Mouse (Mus musculus) monocyte, adult 5-6 weeks (primary cell): ENCODE measurements at regions not wholly inside any gene's neighbourhood (a gene's known extent, or its start where the extent isn't known, plus 50 kb on each side); places are given as distances from the start of the nearest gene placed in this dataset.
"Not testable (repeated sequence)": the region's sequence is repeated elsewhere in the genome, so short reads cannot be mapped to it uniquely, and the experiment has no call there.

Experiments used
- ATAC-seq: fragments of 153-309, 156-312 bp; replicated peaks from 2 replicates; pipeline ENCODE4 v1.8.0; 2017; ENCODE audit warnings: mild to moderate bottlenecking; ENCODE audit not compliant: low TSS enrichment, insufficient number of reproducible peaks, severe bottlenecking, poor library complexity, low FRiP score

DNA sequence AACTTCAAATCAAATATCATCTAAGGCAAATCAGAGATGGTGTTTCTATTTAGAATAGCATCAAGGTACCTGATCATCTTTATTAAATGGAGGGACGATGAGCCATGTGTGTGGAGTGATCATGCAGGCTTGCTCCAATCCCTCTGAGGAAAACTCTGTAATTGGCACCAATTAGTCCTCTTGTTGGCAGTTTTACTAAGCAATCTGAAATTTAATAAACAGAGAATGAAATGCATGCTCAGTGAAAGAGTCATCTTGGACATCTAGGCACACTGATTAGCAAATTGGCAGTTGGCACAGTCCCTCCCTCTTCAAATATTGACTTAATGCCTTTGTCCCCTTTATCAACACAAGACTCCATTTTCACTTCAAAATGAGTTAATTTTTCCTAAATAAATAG is 951.6 kb downstream of the Robo1 start:
- no peak for ATAC-seq

DNA sequence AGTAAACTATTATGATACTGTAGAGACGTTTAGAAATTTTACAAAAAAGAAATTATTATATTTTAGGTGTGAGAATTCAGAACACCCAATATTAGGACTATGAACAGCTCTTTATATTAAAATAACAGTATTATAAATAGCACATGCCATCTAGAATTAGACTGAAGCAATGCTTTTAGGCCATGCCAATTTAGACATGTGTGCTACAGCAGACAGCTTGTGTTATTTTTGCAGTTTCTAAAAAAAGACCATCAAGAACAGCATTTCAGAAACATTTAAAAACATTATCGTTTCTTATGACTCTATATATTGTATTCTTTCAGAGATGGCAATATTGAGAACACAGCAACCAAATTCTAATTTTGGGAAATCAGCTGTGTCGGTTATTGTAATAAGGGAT is 951.2 kb downstream of the Robo1 start:
- ATAC-seq = no peak

DNA sequence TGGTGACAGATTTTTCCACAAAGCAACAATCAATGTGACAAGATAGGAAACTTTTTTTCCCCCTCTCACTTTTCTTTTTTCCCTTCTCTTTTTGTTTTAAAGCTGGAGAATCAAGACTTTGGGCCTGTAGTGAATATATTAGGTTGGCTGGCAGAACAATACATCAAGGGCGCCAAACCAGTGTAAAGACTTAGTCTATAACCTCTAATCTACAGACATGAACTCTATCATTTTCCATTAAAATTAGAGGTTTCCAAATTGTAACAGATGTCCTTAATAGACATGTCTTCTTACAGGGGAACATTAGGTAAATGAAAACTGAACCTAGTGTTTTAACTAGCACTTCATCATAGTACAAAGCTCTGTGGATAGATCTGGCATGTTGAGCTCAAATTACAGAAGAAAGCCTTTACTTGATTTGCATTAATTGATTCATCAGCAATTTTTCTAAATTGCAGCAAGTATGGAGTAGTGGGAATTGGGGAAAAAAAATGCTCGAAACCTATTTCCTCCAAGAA is 937.0 kb downstream of the Robo1 start:
- ATAC-seq = no peak

DNA sequence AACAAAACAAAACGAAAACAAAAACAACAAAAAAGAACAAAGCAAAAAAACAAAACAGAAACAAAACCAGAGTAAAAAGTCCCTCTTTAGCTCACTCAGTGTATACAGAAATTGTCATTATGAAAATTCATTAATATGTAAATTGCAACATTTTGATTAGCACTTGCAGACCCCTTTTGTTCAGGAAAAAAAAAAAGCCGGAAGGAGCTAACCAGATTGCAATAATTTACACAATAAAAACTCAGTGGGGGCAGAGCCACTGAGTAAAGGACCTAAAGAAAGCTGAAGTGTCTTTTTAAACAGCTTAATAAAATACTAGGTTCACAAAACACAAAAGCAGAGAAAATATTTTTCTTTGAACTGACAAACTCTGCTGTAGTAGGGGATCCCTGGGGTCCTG is 922.5 kb downstream of the Robo1 start:
- no peak for ATAC-seq

DNA sequence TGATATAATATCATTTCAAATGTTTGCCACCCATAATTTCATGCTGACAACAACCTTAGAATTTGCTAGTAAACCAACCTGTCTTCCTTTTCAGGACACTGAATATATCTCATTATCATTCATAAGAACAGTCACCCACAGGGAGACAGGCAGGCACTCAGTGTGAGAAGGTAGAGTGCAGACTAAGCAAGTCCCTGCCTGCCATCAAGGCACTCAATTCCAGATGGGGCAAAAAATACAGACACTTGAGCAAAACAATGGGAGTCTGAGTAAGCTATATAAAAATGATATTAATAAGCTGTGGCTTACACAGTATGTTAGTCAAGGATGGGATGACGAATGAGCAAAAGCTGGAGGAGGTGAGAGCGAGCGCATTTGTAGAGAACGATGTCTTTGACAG is 909.4 kb downstream of the Robo1 start:
- ATAC-seq = no peak

DNA sequence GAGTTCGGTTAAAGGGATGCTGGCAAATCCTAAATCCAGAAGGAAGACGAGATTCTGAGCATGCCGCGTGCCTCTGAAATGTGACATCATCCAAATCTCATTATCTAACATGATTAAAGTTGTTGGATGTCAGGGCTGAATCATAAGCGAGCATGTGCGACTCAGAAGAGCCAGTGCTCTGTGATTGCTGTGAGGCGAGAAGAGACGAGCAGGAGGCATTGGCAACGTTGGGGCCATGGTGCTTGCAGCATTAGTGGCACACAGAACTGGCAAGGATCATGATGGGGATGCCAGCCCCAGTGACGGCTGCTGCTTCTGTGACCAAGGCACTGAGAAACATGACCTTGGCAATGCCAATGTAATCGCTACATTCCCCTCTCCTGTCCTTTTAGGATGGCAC is 895.4 kb downstream of the Robo1 start:
- ATAC-seq = no peak

DNA sequence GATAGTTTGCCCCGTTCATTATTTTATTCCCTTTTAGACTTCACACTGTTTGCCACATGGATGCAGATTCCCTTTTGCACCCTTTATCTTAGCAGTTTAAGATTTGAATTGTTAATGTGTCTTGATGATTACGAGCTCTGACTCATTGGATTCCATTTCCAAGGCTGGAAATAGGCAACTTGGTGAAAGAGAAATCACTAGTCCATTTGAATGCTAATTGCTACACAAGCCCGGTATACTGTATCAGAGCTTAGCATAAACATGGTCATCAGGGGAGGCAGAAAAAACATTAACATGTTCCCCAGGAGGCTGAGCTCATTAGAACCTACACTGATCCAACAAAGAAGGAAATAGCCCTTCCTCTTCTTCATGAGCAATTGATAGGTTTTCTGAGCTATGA is 892.9 kb downstream of the Robo1 start:
- no peak for ATAC-seq

DNA sequence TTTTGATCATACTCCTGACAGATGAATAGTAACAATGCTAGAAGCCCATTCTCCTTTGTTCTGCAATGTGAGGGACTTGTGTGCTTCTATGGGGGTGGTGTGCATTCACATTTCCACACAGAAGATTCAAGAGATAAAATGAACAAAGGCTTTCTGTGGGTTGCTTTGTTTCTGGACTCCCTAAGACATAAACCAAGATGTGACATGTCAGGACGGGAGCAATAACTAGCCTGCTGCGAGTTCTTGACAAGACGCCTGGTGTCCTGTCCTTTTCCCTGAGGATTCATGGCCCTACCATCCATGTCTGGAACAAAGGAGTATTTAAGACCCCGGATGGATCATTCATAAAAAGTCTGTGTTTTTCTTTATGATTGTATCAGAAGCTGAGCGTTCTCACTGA is 874.7 kb downstream of the Robo1 start:
- no peak for ATAC-seq

DNA sequence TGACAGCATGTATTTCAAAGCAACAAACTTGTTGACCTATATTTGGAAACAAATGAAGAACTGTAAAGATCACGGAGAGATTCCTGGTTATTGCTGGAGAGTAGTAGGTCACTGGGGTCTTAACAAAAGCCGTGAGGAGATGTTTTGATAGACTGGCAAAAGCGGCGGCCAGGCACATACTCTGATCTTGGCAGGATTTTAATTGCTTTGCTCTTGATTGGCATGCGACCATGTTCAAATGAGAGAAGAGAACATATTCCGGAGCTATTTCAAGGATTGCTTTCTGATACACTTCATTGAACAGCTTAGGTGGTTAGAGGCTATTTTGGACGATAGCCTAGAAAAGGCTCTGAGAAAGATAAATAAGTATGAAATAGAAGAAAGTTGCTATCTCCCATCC is 874.2 kb downstream of the Robo1 start:
- ATAC-seq = no peak

DNA sequence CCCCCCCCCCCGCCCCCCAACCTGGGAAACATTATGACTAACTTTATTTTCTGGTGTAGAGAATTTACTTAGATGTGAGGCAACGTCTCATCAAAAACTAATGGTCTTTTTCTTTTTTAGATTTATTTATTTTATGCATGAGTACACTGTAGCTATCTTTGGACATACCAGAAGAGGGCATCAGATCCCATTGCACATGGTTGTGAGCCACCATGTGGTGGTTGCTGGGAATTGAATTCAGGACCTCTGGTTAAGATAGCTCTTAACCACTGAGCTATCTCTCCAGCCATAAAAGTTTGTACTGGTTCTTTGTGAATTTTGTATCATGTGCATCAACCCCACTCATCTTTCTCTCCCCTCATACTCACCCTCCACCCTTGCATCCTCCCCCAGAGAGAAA is 847.3 kb downstream of the Robo1 start:
- no peak for ATAC-seq

DNA sequence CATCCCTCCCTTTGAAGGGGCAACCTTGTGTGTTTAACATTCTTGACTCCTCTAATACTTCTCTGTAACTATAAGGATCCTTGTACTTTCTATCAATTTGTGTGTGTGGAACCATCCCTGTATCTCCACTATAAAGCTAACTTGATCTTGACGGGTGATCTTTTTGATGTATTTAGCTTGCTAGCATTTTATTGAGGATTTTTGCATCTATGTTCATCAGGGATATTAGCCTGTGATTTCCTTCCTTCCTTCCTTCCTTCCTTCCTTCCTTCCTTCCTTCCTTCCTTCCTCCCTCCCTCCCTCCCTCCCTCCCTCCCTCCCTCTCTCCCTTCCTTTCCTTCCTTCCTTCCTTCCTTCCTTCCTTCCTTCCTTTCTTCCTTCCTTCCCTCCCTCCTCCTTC is 819.8 kb downstream of the Robo1 start:
- ATAC-seq = not testable (repeated sequence)

DNA sequence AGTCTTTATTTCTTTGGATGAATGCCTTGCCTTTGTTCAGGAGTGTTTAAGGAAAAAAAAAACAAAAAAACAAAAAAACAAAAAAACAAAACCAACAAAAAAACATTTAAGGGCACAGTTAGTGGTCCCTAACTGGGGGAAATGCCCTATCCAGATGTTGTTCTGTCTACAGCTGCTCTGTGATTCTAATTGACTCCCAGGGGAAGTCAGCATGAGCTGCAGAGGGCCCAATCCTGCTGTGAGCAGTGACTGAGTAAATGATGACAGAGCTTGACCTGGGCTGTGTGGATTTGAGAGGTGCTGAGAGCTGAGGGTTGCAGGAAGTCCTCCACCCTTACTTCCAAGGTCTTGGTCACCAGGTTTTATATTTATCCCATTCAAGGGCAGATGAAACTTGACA is 812.5 kb downstream of the Robo1 start:
- ATAC-seq = no peak

DNA sequence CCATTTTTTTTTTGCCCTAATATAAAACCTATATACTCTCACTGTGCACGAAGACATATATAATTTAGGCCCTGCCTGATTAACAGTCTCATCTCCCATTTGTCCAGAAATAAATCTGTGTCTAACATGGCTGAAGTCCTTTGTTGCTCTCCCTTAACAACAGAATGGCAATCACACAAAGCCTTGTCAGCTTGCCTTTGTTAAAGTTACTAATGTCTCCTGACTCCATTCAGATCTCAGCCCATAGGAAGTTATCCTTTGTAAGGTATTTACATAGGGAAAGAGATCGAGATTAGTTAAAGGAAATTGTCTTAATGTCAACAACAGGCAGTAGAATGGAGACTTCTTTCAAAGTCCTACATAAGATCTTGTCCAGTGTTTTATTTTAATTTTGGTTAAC is 809.2 kb downstream of the Robo1 start:
- ATAC-seq = no peak

DNA sequence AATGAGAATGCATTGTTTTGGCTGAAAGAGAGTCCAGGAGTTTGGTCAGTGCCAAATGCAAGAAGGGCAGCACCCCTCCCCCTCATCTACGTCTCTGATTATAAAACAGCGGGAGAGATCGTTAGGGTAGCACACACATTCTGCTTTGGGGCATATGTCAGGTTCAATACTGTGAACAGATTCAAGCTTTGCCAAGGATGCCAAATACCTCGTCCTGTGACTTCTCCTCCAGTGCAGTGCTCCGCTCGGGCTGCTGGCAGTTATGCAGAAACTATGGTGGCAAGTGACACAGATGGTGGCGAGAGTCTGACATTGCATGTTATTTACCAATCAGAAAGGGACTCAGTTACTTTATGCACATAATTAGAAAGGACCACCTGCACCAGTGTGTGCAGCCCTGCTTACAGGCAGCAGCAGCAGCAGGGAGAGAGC is 799.9 kb downstream of the Robo1 start:
- ATAC-seq = no peak

DNA sequence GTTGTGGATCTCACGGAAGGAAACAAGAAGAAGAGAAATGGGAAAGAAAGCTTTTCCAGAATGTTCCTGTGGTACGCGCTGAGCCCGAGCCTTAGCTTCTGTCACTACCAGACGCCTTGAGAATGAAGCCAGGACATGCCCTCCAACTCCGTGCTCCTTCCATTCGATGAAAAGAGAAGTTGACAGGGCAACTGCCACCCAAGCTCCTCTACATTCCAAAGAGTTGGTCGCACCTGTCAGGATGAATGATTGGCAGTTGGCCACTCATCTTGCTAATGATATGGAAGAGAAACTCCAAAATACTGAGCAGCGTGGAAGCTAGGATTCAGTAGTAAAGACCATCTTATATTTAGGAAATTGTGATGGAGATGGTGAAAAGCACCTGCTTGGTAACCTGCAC is 799.5 kb downstream of the Robo1 start:
- ATAC-seq = no peak

DNA sequence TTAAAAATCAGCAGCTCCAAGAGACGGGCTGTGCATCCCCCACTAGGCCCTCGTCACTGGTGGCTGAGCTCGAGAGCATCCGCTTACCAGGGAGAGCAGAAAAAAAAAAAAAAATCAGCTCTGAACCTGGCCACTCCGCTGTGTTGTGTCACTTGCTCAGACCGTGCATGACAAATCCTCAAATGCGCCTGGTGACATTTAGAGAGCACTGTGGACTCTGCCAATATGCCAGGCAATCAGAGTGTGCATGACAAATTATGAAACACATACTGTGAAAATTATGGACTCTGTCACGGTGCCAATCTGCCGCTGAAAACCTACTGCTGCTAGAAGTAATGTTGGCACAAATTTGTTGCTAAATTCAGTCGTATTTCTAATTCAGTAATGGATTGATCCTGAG is 797.4 kb downstream of the Robo1 start:
- no peak for ATAC-seq

DNA sequence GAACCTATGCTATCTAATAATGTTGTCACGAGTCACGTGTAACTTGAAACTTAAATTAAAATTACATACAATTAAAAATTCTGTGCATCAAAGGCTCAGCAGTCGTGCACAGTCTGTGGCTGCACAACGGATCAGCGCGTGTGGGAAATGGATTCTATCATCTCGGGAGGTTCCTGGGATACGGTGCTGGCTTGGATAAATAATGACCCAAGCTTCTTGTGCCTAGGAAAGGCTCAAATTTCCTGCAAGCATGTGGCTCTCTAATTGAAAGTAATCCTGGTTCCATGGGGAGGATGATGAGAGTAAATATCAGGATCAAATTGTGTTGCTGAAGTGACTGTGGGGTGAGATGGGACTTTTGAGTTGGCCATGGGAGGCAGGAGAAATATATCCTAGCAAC is 792.2 kb downstream of the Robo1 start:
- no peak for ATAC-seq

DNA sequence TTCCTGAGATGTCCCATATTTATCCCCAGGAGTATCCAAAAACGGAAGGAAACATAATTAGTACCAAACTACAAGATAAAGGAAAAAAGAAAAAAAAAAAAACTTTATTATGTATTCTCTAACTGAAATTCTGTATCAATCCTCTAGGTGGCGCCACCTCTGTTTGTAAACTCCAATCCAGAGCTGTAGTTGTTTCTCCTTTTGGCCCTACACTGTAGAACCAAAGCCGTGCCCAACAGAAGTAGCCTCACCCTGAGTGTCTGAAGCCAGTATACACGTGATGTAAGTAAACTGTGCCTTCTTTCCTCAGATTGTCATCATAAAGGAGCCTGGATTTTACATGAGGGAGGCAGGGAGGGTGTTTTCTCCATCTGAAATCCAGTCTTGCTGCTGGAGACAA is 790.7 kb downstream of the Robo1 start:
- ATAC-seq = no peak

DNA sequence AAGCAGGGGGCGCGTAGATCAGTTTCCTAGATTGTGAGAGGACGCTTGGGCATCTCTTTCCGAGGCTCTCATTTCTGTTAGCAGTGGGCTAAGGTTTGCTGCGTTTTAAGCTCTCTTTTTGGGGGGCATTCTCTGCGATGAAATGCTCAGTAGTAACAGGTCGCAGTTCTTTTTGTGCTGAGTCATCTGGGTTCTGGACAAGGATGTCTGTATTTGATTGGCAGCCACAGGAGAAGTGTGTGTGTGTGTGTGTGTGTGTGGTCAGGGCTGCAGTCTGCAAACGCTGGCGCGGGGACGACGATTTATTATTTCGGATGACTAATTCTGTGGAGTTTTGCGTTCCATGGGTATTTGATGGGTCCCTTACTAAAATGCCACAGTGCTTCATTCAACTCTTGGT is 789.1 kb downstream of the Robo1 start:
- ATAC-seq = no peak

DNA sequence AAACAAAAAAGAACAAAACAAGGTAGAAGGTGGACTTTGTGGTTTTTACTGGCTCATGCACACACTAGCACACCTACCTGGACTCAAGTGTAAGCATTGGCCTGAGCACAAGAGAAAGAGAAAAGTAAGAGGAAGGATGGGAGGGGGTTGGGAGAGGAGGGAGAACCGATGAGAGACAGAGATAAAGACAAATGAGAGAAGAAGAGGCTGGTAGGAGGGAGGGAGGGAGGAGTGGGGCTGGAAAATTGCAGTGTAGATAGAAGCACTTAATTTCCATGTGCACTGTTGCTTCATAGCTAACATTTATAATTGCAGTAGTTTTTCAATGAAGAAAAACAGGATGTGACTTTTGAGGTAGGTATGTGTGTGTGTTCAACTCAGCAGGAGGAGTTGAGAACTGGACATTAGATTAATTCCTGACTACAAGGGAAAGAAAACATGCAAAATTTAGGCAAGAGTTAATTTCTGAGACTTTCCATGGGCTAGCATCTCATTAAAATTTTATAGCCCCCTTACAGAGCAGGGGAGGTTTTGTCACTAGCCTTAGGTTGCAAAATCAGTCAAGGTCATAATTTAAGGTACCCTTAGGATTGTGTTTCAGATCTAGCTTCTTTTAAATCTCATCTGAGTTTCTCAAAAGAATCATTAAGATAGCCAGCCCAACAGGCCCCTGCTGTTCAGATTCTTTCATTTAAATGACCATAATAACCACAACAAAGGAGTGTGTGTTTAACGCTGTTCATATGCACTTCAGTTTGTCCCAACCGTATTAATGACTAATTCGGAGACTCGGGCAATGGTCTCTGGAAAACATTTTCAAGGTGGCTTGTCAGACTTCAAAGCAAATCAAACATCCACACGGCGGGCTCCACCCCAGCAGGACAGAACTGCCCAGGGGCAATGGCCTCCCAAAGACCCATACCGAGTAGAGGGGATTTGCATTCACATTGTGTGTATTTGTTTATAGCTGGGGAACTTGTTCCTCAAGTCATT is 788.3 kb downstream of the Robo1 start:
- no peak for ATAC-seq
